Mouse (Mus musculus): ENCODE data around the gene T2. TPM values are rescaled to one million over a fixed set of nuclear protein-coding genes. Genes with fewer than 3 reads are reported as not detected.
"Not testable (repeated sequence)": the region's sequence is repeated elsewhere in the genome, so short reads cannot be mapped to it uniquely, and the experiment has no call there.

Gene T2
- polyA plus RNA-seq (2016; fragmentation: Nextera tagmentation; extraction: Ambion mirVana) = 0.14 and 0.52 TPM in 2 replicates

DNA sequence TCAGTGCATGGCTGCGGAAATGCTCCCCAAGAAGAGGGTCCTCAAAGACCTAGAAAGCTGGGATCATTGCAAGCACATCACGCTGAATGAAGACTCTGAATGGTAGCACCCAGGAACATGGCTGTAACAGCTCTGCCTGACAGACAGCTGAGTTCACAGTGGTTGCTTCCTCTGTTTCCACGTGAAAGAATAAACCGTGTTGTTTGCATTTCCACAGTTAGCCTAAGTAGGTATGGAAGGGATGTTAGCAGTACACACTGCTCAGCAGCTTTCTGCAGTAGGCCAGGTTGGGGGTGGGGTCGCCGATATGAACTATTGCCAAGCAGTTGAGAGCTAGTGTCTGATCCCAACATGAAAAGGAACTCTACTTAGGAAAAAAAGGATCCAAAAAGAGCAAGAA, at the start of gene T2:
Gene T2 (plus strand): TSS at position 301 of the 400 bp plus-strand sequence.
- Histone ChIP-seq H3K27ac (no peak within 1 kb of the TSS), H3K36me3 (no peaks in the 10 kb centered on the region), H3K9me3 (peaks cover 5% of the 10 kb centered on the region), H3K4me1 (no peaks in the 10 kb centered on the region), H3K4me3 (no peak within 1 kb of the TSS), H3K27me3 (ENCODE audit: insufficient read depth, poor library complexity, severe bottlenecking) (peaks cover 16% of the 10 kb centered on the region)
- 82% methylated on average over 6 of the region's 6 CpGs for whole genome bisulfite sequencing
- no peak for DNase-seq (ENCODE audit: low spot score)

DNA sequence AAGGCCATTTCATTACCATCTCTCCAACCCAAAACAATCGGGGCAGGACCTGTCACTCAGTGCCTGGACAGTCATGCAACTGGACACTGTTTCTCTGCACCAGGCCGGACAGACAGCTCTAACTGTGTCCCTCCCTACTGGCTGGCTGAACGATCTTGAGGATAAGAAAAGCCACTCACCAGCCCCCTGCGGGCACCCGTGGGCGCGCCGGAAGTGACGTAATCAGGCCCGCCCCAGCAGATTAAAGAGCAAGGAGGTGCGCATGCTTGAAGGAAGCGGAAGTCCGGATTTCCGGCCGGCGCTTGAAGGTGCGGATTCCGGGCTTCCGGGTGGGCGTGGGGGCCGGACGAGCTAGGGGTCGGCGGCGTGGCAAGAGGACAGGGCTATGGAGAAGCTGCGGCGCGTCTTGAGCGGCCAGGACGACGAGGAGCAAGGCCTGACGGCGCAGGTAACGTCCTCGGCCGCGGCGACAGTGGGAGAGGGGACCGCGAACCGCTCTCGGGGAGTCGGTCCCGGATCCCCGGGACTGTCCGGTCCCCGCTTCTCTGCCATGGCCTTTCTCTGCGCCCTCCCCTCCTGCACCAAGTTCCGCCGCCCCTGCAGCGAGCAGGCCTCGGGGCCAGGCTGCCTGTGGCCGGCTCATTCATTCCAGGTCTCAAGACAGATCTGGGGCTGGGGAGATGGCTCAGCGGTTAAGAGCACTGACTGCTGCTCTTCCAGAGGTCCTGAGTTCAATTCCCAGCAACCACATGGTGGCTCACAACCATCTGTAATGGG, 44.8 kb upstream of the T2 start, which contains the start of gene Sft2d1:
Gene Sft2d1 (plus strand): TSS at position 265 of the 777 bp plus-strand sequence.
- peak; percentile 98 for DNase-seq (ENCODE audit: low spot score)
- H3K4me1 ChIP-seq = peaks cover 11% of the 10 kb centered on the region
- no peaks in the 10 kb centered on the region for H3K9me3 ChIP-seq
- H3K36me3 ChIP-seq = no peaks in the 10 kb centered on the region
- H3K27me3 ChIP-seq (ENCODE audit: insufficient read depth, poor library complexity, severe bottlenecking) = no peaks in the 10 kb centered on the region
- peak within 1 kb of the TSS; percentile 85 for H3K27ac ChIP-seq
- WGBS = under 1% methylated on average over 54 of the region's 54 CpGs
- H3K4me3 ChIP-seq = peak within 1 kb of the TSS; percentile 95

DNA sequence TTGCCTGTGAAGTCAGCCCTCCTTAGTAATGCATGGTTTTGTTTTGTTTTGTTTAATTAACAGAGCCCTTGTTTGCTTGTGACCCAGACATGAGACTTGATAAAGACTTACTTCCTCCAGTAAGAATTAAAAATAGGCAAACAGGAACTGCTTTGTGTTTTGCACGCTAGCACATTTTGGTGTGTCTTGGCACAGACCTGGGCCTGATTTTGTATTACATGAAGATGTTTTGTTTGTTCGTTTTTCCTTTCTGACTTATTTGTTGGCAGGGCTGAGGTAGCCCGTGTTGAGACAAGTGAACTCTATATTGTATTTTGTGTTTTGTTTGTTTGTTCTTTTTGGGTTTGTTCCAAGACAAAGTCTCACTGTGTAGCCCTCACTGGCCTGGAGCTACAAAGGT, 44.0 kb upstream of the T2 start:
- H3K4me1 ChIP-seq = peaks cover 11% of the 10 kb centered on the region
- 48% methylated on average over 3 of the region's 3 CpGs for WGBS
- no peak for DNase-seq (ENCODE audit: low spot score)
- no peaks in the 10 kb centered on the region for H3K9me3 ChIP-seq
- H3K4me3 ChIP-seq = peak overlapping the region; percentile 95
- H3K27ac ChIP-seq = peak overlapping the region; percentile 85; the same call in 1 of the 2 replicates
- no peaks in the 10 kb centered on the region for H3K36me3 ChIP-seq
- H3K27me3 ChIP-seq (ENCODE audit: insufficient read depth, poor library complexity, severe bottlenecking) = no peaks in the 10 kb centered on the region

DNA sequence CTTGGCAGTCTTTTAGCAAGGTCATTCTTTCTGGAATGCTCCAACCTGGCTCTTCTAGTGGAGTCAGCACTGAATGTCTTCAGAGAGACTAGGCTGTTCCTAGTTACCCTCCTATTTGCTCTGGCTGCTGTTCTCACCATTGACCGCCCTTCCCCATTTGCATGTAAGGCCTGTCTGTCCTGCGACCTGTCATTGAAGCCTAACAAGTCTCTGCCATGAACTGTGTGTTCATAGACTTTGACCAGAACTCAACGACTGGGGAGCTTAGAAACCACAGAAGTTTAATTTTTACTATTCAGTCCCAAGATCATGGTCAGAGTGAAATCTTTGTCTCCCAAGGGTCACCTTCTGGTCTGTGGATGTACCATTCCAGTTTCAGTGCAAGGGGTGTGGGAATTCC, 41.8 kb upstream of the T2 start:
- Histone ChIP-seq H3K4me3 (no peak overlapping the region), H3K9me3 (no peaks in the 10 kb centered on the region), H3K4me1 (peaks cover 11% of the 10 kb centered on the region), H3K27ac (no peak overlapping the region), H3K36me3 (no peaks in the 10 kb centered on the region), H3K27me3 (ENCODE audit: insufficient read depth, poor library complexity, severe bottlenecking) (no peaks in the 10 kb centered on the region)
- no peak for DNase-seq (ENCODE audit: low spot score)
- 84% methylated on average over 3 of the region's 3 CpGs for WGBS

DNA sequence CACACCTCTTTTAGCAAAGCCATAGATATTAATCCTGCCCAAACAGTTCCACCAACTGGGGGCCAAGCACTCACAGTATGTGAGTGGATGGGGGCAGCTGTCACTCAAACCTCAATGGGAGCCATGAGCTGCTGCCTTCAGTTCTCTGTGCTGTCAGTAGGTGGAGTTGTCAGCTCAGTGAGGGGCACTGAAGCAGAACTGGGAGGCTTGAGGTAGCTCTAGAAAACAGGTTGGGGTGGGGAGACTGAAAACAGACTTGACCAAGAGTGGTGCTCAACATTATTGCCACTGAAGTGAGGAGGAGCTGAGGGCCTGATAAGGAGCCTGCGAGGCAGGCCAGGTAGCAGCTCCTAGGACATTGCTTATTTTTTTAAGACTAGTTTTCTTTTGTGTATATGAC, 39.5 kb upstream of the T2 start:
- no peaks in the 10 kb centered on the region for H3K36me3 ChIP-seq
- peaks cover 11% of the 10 kb centered on the region for H3K4me1 ChIP-seq
- no peaks in the 10 kb centered on the region for H3K9me3 ChIP-seq
- no peak overlapping the region for H3K4me3 ChIP-seq
- H3K27me3 ChIP-seq (ENCODE audit: insufficient read depth, poor library complexity, severe bottlenecking) = no peaks in the 10 kb centered on the region
- DNase-seq (ENCODE audit: low spot score) = no peak
- WGBS = 79% methylated on average over 1 of the region's 1 CpGs
- H3K27ac ChIP-seq = no peak overlapping the region

DNA sequence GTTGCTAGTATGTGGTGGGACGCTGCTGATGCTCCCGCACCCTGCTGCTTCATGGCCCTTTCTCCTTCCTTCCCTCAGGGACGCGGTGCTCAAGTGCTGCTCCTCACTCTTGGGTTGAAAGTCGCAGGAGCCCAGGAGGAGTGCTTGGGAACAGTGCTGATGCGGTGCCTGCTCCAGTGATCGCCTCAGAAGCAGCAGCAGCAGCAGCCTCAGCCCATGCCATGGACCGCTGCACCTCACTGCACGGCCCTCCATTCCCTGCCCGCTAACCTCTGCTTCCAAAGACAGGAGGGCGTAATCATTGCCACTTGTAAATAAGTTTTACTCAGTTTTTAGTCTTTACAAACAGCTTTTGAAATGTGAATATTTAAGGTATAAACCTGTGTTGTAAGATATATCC, 28.9 kb upstream of the T2 start:
- H3K4me3 ChIP-seq; H3K27ac ChIP-seq; H3K9me3 ChIP-seq; H3K4me1 ChIP-seq; H3K27me3 ChIP-seq (ENCODE audit: insufficient read depth, poor library complexity, severe bottlenecking); DNase-seq (ENCODE audit: low spot score): not testable (repeated sequence)
- H3K36me3 ChIP-seq = peaks cover 18% of the 10 kb centered on the region
- WGBS = 92% methylated on average over 11 of the region's 11 CpGs

DNA sequence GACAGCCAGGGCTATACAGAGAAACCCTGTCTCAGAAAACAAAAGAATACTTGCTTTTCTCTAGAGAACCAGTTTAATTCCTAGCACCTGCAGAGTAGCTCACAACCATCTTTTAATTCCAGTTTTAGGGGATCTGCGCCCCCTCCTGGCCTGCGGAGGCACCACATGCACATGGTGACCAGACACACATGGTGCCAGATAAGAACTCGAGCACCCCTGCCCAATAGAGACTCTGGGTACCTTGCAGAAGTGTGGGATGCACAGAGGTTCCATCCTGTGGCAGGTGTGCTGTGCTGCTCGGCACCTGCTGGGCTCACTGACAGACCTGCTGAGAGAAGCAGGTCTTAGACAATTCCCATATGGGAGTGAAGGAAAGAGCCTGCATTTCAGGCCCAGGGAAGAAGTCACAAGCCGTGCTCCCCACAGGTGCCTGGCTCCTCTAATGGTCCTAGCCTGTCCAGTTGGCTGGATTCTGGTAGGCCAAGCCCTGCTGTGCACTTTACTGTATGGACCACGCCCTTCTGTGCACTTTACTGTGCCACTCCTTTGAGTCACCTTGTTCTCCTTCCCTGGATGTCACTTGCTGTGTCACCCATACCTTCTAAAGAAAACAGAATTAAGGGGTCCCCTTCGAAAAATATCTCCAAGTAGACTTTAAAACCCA, 27.1 kb upstream of the T2 start:
- Histone ChIP-seq H3K4me1 (no peaks in the 10 kb centered on the region), H3K27ac (no peak overlapping the region), H3K27me3 (ENCODE audit: insufficient read depth, poor library complexity, severe bottlenecking) (no peaks in the 10 kb centered on the region), H3K9me3 (no peaks in the 10 kb centered on the region), H3K4me3 (no peak overlapping the region), H3K36me3 (peaks cover 17% of the 10 kb centered on the region)
- 59% methylated on average over 7 of the region's 7 CpGs for WGBS
- DNase-seq (ENCODE audit: low spot score) = no peak

DNA sequence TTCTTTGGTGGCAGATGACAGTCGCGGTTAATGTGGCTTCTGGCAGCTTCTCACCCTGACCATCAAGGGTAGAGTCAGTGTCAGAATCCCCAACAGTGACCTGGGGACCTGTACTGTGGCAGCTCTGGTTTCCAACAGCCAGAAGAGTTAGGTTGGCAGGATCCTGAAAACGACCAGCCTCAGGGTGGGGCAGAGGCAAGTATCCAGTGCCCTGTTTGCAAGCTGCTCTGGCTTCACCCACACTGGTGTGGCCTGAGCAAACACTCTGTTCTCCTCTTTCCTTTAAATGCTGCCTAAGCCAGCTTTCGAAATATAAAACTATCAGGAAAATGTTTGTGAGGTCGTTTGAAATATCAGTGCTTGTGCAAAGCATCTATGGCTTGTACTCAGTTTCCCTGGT, 25.2 kb upstream of the T2 start:
- no peaks in the 10 kb centered on the region for H3K9me3 ChIP-seq
- H3K36me3 ChIP-seq = peaks cover 16% of the 10 kb centered on the region
- DNase-seq (ENCODE audit: low spot score) = no peak
- WGBS = 68% methylated on average over 5 of the region's 5 CpGs
- no peaks in the 10 kb centered on the region for H3K27me3 ChIP-seq (ENCODE audit: insufficient read depth, poor library complexity, severe bottlenecking)
- no peaks in the 10 kb centered on the region for H3K4me1 ChIP-seq
- H3K4me3 ChIP-seq = no peak overlapping the region
- no peak overlapping the region for H3K27ac ChIP-seq

DNA sequence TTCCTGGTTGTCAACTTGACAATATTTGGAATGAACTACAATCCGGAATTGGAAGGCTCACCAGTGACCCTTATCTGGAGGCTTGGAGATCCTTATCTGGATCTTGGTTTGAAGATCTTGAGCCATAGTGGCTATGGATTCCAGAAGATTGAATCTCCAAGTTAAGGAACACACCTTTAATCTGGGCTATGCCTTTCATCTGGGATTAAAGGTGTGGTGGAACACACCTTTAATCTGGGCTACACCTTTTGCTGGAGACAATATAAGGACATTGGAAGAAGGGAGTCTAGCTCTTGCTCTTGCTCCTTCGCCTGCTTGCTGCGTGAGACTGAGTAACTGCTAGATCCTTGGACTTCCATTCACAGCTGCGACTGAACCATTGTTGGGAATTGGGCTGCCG, 18.6 kb upstream of the T2 start, which contains the start of gene Prr18:
Gene Prr18 (plus strand): TSS at position 301 of the 400 bp plus-strand sequence.
- H3K9me3 ChIP-seq; H3K36me3 ChIP-seq; H3K27ac ChIP-seq; H3K4me3 ChIP-seq; DNase-seq (ENCODE audit: low spot score): not testable (repeated sequence)
- peaks cover 17% of the 10 kb centered on the region for H3K4me1 ChIP-seq
- 100% methylated on average over 1 of the region's 5 CpGs for WGBS
- H3K27me3 ChIP-seq (ENCODE audit: insufficient read depth, poor library complexity, severe bottlenecking) = peaks cover 46% of the 10 kb centered on the region

DNA sequence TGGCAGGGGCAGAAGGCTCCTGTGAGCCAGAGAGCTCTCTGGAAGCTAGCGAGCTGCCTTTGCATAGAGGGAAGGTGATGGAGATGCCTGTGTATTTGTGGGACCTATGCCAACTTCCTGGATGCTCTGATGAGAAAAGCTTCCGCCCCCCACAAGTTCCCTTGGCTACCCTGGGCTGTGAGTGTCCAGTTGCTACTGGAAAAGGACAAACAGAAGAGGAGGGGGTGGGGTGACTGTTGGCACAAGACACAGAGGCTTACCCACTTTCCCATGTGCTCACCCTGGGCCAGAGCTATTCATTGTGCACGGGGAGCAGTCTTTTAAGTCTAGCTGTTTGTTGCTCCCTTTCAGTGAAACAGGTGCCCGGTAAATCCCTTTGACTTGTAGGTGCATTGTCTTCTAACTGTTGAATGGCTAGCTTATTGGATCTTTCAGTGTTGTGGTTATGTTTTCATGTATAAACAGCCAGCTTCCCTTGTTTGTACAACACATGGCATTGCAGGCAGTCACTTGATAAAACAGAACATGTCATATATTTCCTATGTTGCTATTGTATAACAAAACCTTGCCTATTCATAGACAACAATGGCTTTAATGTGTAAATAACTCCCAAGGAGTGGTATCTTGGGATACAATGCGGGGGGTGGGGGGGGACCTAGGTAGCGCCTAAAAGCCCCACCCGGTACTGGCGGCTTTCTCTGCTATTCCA, 16.0 kb upstream of the T2 start:
- WGBS = 29% methylated on average over 8 of the region's 8 CpGs

DNA sequence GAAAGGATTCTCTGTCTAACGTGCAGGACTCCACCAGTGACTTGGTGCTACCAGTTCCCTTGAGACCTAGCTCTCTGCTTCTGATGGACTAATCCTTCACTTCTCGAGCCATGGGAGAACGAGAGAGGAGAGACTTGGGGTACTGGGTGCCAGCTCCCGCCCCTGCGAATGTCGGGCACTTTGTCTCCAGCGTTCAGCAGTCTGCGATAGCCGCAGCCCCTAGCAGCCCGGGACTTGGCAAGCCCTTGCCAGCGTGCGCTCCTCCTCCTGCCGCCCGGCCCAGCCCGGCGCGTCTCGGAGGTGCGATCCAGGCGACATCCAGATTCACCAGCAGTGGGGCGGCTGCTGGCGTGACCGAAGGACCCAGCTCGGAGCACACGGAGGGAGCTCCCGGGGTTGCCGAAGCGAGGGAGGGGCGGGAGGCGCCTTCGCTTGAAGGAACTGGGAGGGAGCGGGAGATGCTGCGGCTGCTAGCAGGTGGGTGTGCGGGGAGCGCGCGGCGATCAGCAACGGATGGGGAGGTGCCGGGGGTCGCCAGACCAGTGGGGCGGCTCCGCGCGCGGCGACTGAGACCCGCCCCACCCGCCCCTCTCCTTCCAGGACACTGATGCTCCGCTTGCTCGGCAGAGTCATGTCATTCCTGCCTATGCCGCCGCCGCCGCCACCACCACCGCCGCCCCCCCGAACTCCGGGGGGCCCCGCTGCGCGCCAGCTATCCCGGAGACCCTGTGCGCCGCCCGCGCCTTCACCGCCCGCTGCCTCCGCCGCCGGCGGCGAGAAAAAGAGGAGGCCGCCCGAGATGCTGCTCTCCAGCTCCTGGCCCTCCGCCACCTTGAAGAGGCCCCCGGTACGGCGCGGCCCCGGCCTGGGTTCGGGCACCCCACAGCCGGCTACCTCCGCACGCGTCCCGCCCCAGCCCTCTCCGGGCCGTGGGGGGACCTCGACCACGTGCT, 15.1 kb upstream of the T2 start:
- 1% methylated on average over 75 of the region's 92 CpGs for WGBS
- no peak for DNase-seq (ENCODE audit: low spot score)
- H3K36me3 ChIP-seq = no peaks in the 10 kb centered on the region
- H3K27ac ChIP-seq = peak overlapping the region; percentile 74
- no peaks in the 10 kb centered on the region for H3K9me3 ChIP-seq
- H3K4me1 ChIP-seq = peaks cover 17% of the 10 kb centered on the region
- H3K4me3 ChIP-seq = peak overlapping the region; percentile 71
- peaks cover 76% of the 10 kb centered on the region for H3K27me3 ChIP-seq (ENCODE audit: insufficient read depth, poor library complexity, severe bottlenecking)

More for the DNA sequence above, 16.0 kb upstream of the T2 start:
- Histone ChIP-seq H3K27me3 (ENCODE audit: insufficient read depth, poor library complexity, severe bottlenecking) (peaks cover 71% of the 10 kb centered on the region), H3K4me1 (peaks cover 17% of the 10 kb centered on the region), H3K27ac (no peak overlapping the region), H3K9me3 (no peaks in the 10 kb centered on the region), H3K4me3 (peak overlapping the region; percentile 71), H3K36me3 (no peaks in the 10 kb centered on the region)
- DNase-seq (ENCODE audit: low spot score) = no peak

DNA sequence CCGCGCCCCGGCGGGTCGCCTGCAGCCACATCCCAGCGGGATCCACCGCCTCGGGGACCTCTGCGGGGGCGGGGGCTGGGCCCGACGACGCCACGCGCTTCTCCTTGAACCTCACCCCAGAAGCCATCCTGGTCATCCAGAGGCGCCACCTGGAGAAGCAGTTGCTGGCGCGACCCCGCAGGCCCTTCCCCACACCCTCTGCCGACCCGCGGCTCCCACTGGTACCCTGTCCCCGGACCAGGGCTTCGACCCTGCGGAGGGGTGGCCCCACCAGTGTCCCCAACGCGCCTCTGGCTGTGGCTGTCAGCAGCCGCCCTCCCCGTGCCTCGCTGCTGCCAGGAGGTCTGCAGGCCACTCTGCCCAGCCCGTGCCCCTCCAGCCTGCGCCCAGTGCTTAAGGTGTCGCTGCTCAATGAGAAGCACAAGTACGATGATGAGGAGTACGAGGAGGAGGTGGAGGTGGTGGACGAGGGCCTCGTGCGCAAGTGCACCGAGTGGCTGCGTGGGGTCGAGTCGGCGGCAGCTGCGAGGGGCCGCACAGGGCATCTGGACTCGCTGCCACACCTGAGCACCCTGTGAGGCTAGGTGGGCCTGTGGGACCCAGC, 14.3 kb upstream of the T2 start:
- H3K4me1 ChIP-seq = peaks cover 17% of the 10 kb centered on the region
- no peak for DNase-seq (ENCODE audit: low spot score)
- no peaks in the 10 kb centered on the region for H3K9me3 ChIP-seq
- 7% methylated on average over 46 of the region's 46 CpGs for WGBS
- no peaks in the 10 kb centered on the region for H3K36me3 ChIP-seq
- H3K4me3 ChIP-seq = peak overlapping the region; percentile 71
- peak overlapping the region; percentile 74 for H3K27ac ChIP-seq
- H3K27me3 ChIP-seq (ENCODE audit: insufficient read depth, poor library complexity, severe bottlenecking) = peaks cover 83% of the 10 kb centered on the region
